Mouse (Mus musculus) embryonic facial prominence, embryonic 11.5 days (tissue): ENCODE data around the gene Ripk1. TPM values are rescaled to one million over a fixed set of nuclear protein-coding genes. Genes with fewer than 3 reads are reported as not detected.

Source experiments
- ATAC-seq: fragments of 200-750 bp; cut with Nextera tagmentation; replicated peaks from 2 replicates; pipeline ENCODE4 v1.8.0; 2017; ENCODE audit warnings: low read depth; ENCODE audit not compliant: insufficient number of reproducible peaks, low FRiP score, low TSS enrichment
- DNase-seq: peaks from one replicate; pipeline ENCODE4 v3.0.0-alpha.2; 2015; ENCODE audit warnings: low spot score
- H3K27ac ChIP-seq: fragments of 300-500 bp; sonication (generic); replicated peaks from 2 replicates; pipeline ENCODE4 v1.5.1; 2014; ENCODE audit warnings: mild to moderate bottlenecking, low read depth, low read length, control low read depth
- H3K27me3 ChIP-seq: fragments of 300-500 bp; sonication (generic); 2 replicates; pipeline ENCODE4 v1.6.1; 2014; ENCODE audit warnings: mild to moderate bottlenecking, low read length, moderate library complexity, mixed read lengths; ENCODE audit not compliant: control insufficient read depth, insufficient read depth
- H3K36me3 ChIP-seq: fragments of 300-500 bp; sonication (generic); replicated peaks from 2 replicates; pipeline ENCODE4 v1.6.1; 2014; ENCODE audit warnings: low read depth, mild to moderate bottlenecking, low read length, moderate library complexity, mixed read lengths; ENCODE audit not compliant: control insufficient read depth, insufficient read depth
- H3K4me1 ChIP-seq: fragments of 300-500 bp; sonication (generic); 2 replicates; pipeline ENCODE4 v1.6.1; 2014; ENCODE audit warnings: low read length, mixed read lengths; ENCODE audit not compliant: control insufficient read depth, insufficient read depth
- H3K4me2 ChIP-seq: fragments of 300-500 bp; sonication (generic); 2 replicates; pipeline ENCODE4 v1.6.1; 2014; ENCODE audit warnings: low read depth, mild to moderate bottlenecking, control low read depth, low read length, moderate library complexity
- H3K4me3 ChIP-seq: fragments of 300-500 bp; sonication (generic); 2 replicates; pipeline ENCODE4 v1.5.1; 2014; ENCODE audit warnings: low read depth, low read length, control low read depth
- H3K9ac ChIP-seq: fragments of 300-500 bp; sonication (generic); replicated peaks from 2 replicates; pipeline ENCODE4 v1.6.1; 2014; ENCODE audit warnings: mild to moderate bottlenecking, control low read depth, low read length
- H3K9me3 ChIP-seq: fragments of 300-500 bp; sonication (generic); replicated peaks from 2 replicates; pipeline ENCODE4 v1.6.1; 2016; ENCODE audit warnings: mild to moderate bottlenecking, low read length, inconsistent platforms, mixed read lengths; ENCODE audit not compliant: control insufficient read depth
- WGBS: fragments of 180-500 bp; shearing (Covaris S2); extraction: QIAGEN DNeasy Blood & Tissue Kit; methylation state at CpG from one replicate; pipeline ENCODE4 v1.1.7; 2014; 5-methylcytosine and 5-hydroxymethylcytosine counted together
- polyA plus RNA-seq: library from polyadenylated mRNA; unstranded; fragments of >200 nt; fragmentation: Nextera tagmentation; extraction: Ambion mirVana; gene quantifications from 2 replicates; pipeline ENCODE4 v1.2.1, GENCODE M21; 2014

Ripk1 gene
- polyA plus RNA-seq, 1 experiment from 2014 or later, result 13.1 TPM

GRCm38 (mm10) chr13:34021998-34022397 is 19.8 kb downstream of the Ripk1 start:
- Histone ChIP-seq H3K4me1 (no peaks in the 10 kb centered on the region), H3K27me3 (no peaks in the 10 kb centered on the region), H3K9me3 (no peaks in the 10 kb centered on the region), H3K36me3 (no peaks in the 10 kb centered on the region; the same call in 1 of the 2 replicates), H3K9ac (no peak overlapping the region), H3K27ac (no peak overlapping the region), H3K4me2 (no peak overlapping the region), H3K4me3 (no peak overlapping the region)
- WGBS, result 82% methylated on average over 2 of the region's 2 CpGs
- no peak for DNase-seq
- ATAC-seq, result no peak

GRCm38 (mm10) chr13:34032041-34032440 is 29.9 kb downstream of the Ripk1 start:
- H3K36me3 ChIP-seq, result no peaks in the 10 kb centered on the region
- H3K9ac ChIP-seq, result no peak overlapping the region
- no peak overlapping the region for H3K4me3 ChIP-seq
- no peak for ATAC-seq
- no peak overlapping the region for H3K4me2 ChIP-seq
- WGBS, result 79% methylated on average over 2 of the region's 2 CpGs
- no peak overlapping the region for H3K27ac ChIP-seq
- H3K9me3 ChIP-seq, result no peaks in the 10 kb centered on the region
- H3K27me3 ChIP-seq, result no peaks in the 10 kb centered on the region
- no peaks in the 10 kb centered on the region for H3K4me1 ChIP-seq
- DNase-seq, result no peak

GRCm38 (mm10) chr13:34035424-34035823 is 33.3 kb downstream of the Ripk1 start:
- no peak overlapping the region for H3K4me3 ChIP-seq
- no peaks in the 10 kb centered on the region for H3K27me3 ChIP-seq
- peaks cover 3% of the 10 kb centered on the region for H3K4me1 ChIP-seq
- no peaks in the 10 kb centered on the region for H3K36me3 ChIP-seq
- no peaks in the 10 kb centered on the region for H3K9me3 ChIP-seq
- no peak overlapping the region for H3K27ac ChIP-seq
- 78% methylated on average over 3 of the region's 3 CpGs for WGBS
- no peak for DNase-seq
- no peak overlapping the region for H3K9ac ChIP-seq
- H3K4me2 ChIP-seq, result no peak overlapping the region
- ATAC-seq, result no peak

GRCm38 (mm10) chr13:34036726-34037125 is 34.6 kb downstream of the Ripk1 start:
- no peak for DNase-seq
- no peak for ATAC-seq
- peaks cover 3% of the 10 kb centered on the region for H3K4me1 ChIP-seq
- no peak overlapping the region for H3K4me3 ChIP-seq
- no peaks in the 10 kb centered on the region for H3K27me3 ChIP-seq
- H3K9me3 ChIP-seq, result no peaks in the 10 kb centered on the region
- no peak overlapping the region for H3K4me2 ChIP-seq
- H3K27ac ChIP-seq, result no peak overlapping the region
- 83% methylated on average over 5 of the region's 5 CpGs for WGBS
- H3K36me3 ChIP-seq, result no peaks in the 10 kb centered on the region
- no peak overlapping the region; the same call in 1 of the 2 replicates for H3K9ac ChIP-seq

GRCm38 (mm10) chr13:34037172-34038055 is 35.3 kb downstream of the Ripk1 start, which contains the start of gene Bphl:
TSS of gene Bphl (plus strand) at chr13:34037597.
- Histone ChIP-seq H3K4me2 (peak within 1 kb of the TSS; percentile 76), H3K27ac (peak within 1 kb of the TSS; percentile 75), H3K27me3 (no peaks in the 10 kb centered on the region), H3K9ac (peak within 1 kb of the TSS; percentile 92), H3K4me1 (peaks cover 3% of the 10 kb centered on the region), H3K9me3 (no peaks in the 10 kb centered on the region), H3K4me3 (peak within 1 kb of the TSS; percentile 74), H3K36me3 (no peaks in the 10 kb centered on the region)
- ATAC-seq (peak; percentile 91), DNase-seq (peak; percentile 96)
- 1% methylated on average over 37 of the region's 37 CpGs for WGBS

- Histone ChIP-seq H3K4me3 (peak overlapping the region; percentile 74), H3K9me3 (no peaks in the 10 kb centered on the region), H3K27me3 (no peaks in the 10 kb centered on the region), H3K4me1 (peaks cover 3% of the 10 kb centered on the region), H3K27ac (peak overlapping the region; percentile 75), H3K4me2 (peak overlapping the region; percentile 76), H3K36me3 (no peaks in the 10 kb centered on the region), H3K9ac (peak overlapping the region; percentile 92)
- ATAC-seq, result 0 out of 2 replicates have a peak, but pooled peaks have one; percentile 31
- WGBS, result 36% methylated on average over 5 of the region's 5 CpGs
- DNase-seq, result no peak
These were observed 35.9 kb downstream of the Ripk1 start for GRCm38 (mm10) chr13:34038056-34038432.

- Histone ChIP-seq H3K4me2 (peak overlapping the region; percentile 19; the same call in 1 of the 2 replicates), H3K4me3 (peak overlapping the region; percentile 10; the same call in 1 of the 2 replicates), H3K9ac (peak overlapping the region; percentile 25; the same call in 1 of the 2 replicates), H3K27ac (no peak overlapping the region), H3K27me3 (no peaks in the 10 kb centered on the region), H3K36me3 (no peaks in the 10 kb centered on the region), H3K9me3 (no peaks in the 10 kb centered on the region), H3K4me1 (peaks cover 3% of the 10 kb centered on the region)
- DNase-seq, result peak; percentile 42
- WGBS, result 35% methylated on average over 8 of the region's 8 CpGs
- ATAC-seq, result no peak
These were observed 36.8 kb downstream of the Ripk1 start for GRCm38 (mm10) chr13:34038901-34039341.

GRCm38 (mm10) chr13:34040091-34040490 is 37.9 kb downstream of the Ripk1 start:
- no peak overlapping the region for H3K9ac ChIP-seq
- H3K4me3 ChIP-seq, result no peak overlapping the region
- peaks cover 3% of the 10 kb centered on the region for H3K4me1 ChIP-seq
- no peaks in the 10 kb centered on the region for H3K9me3 ChIP-seq
- WGBS, result 88% methylated on average over 3 of the region's 3 CpGs
- no peak for DNase-seq
- no peak overlapping the region for H3K27ac ChIP-seq
- no peaks in the 10 kb centered on the region for H3K36me3 ChIP-seq
- H3K4me2 ChIP-seq, result no peak overlapping the region
- H3K27me3 ChIP-seq, result no peaks in the 10 kb centered on the region
- ATAC-seq, result no peak
